Mouse (Mus musculus): ENCODE measurements at regions not wholly inside any gene's neighbourhood (a gene's known extent, or its start where the extent isn't known, plus 50 kb on each side); places are given as distances from the start of the nearest gene placed in this dataset.

DNA sequence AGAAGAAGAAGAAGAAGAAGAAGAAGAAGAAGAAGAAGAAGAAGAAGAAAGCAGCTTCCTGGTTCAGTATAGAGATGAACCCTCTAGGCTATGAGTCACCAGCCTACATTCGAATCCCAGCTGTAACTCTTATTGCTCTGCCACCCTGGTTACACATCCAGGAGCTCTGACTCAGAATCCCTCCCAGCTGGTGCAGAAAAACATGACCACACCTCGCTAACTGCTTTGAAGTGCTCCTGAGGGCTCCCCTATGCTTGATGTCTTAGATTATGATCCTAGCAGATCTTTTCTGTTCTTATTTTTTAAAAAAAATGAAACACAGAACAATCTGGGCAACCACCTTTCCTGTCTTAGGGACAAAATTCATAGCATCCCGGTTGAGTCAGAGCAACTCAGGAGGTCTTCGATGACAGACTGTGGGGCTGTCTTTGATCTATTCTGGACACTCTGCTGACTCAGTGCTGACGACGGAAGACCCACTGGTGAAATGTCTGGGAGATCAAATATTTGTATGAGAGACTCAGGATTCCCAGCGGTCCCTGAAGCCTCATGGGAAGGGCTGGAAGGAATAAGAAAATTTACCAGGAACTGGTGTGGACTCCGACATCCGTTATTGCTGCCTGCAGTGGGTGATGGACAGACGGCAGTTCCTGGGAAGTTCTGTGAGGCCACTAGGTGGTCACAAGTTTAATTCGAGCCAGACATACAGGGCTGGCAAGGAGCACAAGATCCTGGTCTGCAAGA, 100.0 kb upstream of the Zfp217 start:
- TF ChIP-seq CTCF (IDR thresholded peaks at IDR 0.05; ENCODE audit: low read depth, low read length) (no peak), POLR2A (IDR thresholded peaks at IDR 0.05; ENCODE audit: extremely low read depth, insufficient read depth, low read length) (no peak)

All from liver, adult 2 months (tissue).